ENCODE assay signal across 10 mouse cellular contexts in the genomic region with DNA sequence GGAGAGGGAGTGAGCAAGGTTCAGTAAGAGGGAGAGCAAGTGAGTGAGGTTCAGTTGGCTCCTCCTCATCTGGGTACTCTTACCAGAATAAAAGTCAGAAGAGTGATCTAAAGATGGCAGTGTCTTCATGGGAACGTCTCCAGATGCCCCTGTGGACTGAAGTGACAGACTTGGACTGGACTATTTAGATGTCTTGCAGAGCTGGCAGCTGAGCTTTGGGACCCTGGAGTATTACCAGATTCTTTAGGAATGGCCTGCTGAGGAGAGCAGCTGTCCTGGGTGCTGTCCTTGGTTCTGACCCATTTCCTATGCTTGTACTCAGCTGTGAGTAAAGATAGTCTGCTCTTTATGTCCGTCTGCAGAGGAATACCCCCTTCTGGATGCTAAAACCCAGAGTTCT.
DNase-seq lines count a peak whose midpoint lies in the region; ATAC-seq and TF ChIP-seq lines count a peak whose summit lies in the region.
"Had no signal": no experiment of that assay in that cellular context is flagged by ENCODE, and none has a peak within 500 bp of the region (broad histone marks: within the 10 kb centered on the region; RNA-seq: fewer than 3 reads in every experiment).

No protein-coding gene starts in this region.

- ATAC-seq in lung, embryonic 14.5 days (ENCODE audit: insufficient read depth) = 0 out of 2 replicates have a peak, but pooled peaks have one; percentile 52
- no peak for ATAC-seq in liver, postnatal 0 days
- ATAC-seq in CD4-positive, CD25-positive, alpha-beta regulatory T cell, adult 4 months = no peak
- ATAC-seq: forebrain, embryonic 14.5 days had no signal

- no peak overlapping the region for H3K4me2 ChIP-seq in lung, embryonic 14.5 days
- no peak overlapping the region for H3K4me2 ChIP-seq in liver, postnatal 0 days (ENCODE audit: low read depth, low read length)
- H3K4me2 ChIP-seq: liver, embryonic 15.5 days had no signal

- no peak overlapping the region for H3K9ac ChIP-seq in lung, embryonic 14.5 days
- H3K9ac ChIP-seq in liver, postnatal 0 days (replicated peaks) = no peak overlapping the region
- H3K9ac ChIP-seq: liver, embryonic 15.5 days had no signal

- intact Hi-C loops in gastrocnemius, adult 2 months (cut with DNase I) = loop anchor here (5.0 kb wide), 1 partner anchor 239 kb away; no protein-coding TSS in a partner anchor

- no peaks in the 10 kb centered on the region for H3K27me3 ChIP-seq in lung, embryonic 14.5 days (ENCODE audit: insufficient read depth, low read length)
- H3K27me3 ChIP-seq in liver, postnatal 0 days (ENCODE audit: insufficient read depth, low read length) = no peaks in the 10 kb centered on the region
- H3K27me3 ChIP-seq: liver, embryonic 15.5 days had no signal

- no peaks in the 10 kb centered on the region for H3K9me3 ChIP-seq in lung, embryonic 14.5 days (ENCODE audit: low read depth, low read length)
- no peaks in the 10 kb centered on the region for H3K9me3 ChIP-seq in liver, postnatal 0 days (ENCODE audit: low read length)
- H3K9me3 ChIP-seq: liver, embryonic 15.5 days had no signal

- no peak overlapping the region for H3K4me3 ChIP-seq in lung, embryonic 14.5 days (ENCODE audit: low read depth, low read length)
- no peak overlapping the region for H3K4me3 ChIP-seq in gastrocnemius, adult 2 months
- H3K4me3 ChIP-seq in liver, postnatal 0 days (ENCODE audit: low read depth, low read length) = no peak overlapping the region
- H3K4me3 ChIP-seq: liver, embryonic 15.5 days had no signal

- peak; percentile 26 for DNase-seq in embryo, embryonic 11 days
- no peak for DNase-seq in embryo, embryonic 9.5 days (ENCODE audit: extremely low spot score)
- peak; percentile 83 for DNase-seq in lung, embryonic 14.5 days
- DNase-seq in lung, postnatal 25 days (ENCODE audit: low spot score) = no peak
- peak; percentile 49 for DNase-seq in gastrocnemius, adult 2 months
- peak; percentile 46 for DNase-seq in skeletal muscle tissue, adult 2 months (ENCODE audit: low read depth, low spot score)
- DNase-seq in liver, postnatal 0 days = no peak

- 44% methylated on average over 2 of the region's 2 CpGs for WGBS in lung, embryonic 14.5 days
- WGBS in liver, postnatal 0 days (ENCODE audit: insufficient replicate concordance) = 69% methylated on average over 2 of the region's 2 CpGs

- H3K27ac ChIP-seq in lung, embryonic 14.5 days (ENCODE audit: low read depth) = no peak overlapping the region
- no peak overlapping the region for H3K27ac ChIP-seq in gastrocnemius, adult 2 months
- no peak overlapping the region for H3K27ac ChIP-seq in liver, postnatal 0 days (ENCODE audit: low read depth)
- H3K27ac ChIP-seq: liver, embryonic 15.5 days had no signal

- H3K4me1 ChIP-seq in lung, embryonic 14.5 days (ENCODE audit: insufficient read depth) = no peaks in the 10 kb centered on the region
- peaks cover 2% of the 10 kb centered on the region; the same call in 1 of the 2 replicates for H3K4me1 ChIP-seq in liver, postnatal 0 days (ENCODE audit: insufficient read depth)

- H3K36me3 ChIP-seq in lung, embryonic 14.5 days (ENCODE audit: insufficient read depth) = peaks cover 19% of the 10 kb centered on the region
- peaks cover 15% of the 10 kb centered on the region for H3K36me3 ChIP-seq in liver, postnatal 0 days (replicated peaks; ENCODE audit: insufficient read depth, low read length)

- no peak for TF ChIP-seq CTCF in lung, embryonic 14.5 days (IDR thresholded peaks at IDR 0.05; ENCODE audit: low read depth)
- no peak for TF ChIP-seq CTCF in gastrocnemius, adult 2 months (IDR thresholded peaks at IDR 0.05)
- no peak for TF ChIP-seq CTCF in liver, postnatal 0 days (IDR thresholded peaks at IDR 0.05; ENCODE audit: low read depth)

- no peak for TF ChIP-seq EP300 in liver, postnatal 0 days (IDR thresholded peaks at IDR 0.05; ENCODE audit: low read depth)

Comparison
In these comparisons a context has a peak if more than half of its experiments do, and no peak if none do; other contexts are left out.
1. DNase-seq: peak in embryo, embryonic 11 days (single experiment), lung, embryonic 14.5 days (single experiment), gastrocnemius, adult 2 months (single experiment) and skeletal muscle tissue, adult 2 months (single experiment); none in embryo, embryonic 9.5 days (single experiment), lung, postnatal 25 days (single experiment) and liver, postnatal 0 days (single experiment).